Mouse (Mus musculus) MEL (cell line): ENCODE results near the gene Ets1.

Experiments used
- CHD2 ChIP-seq: IDR thresholded peaks from 2 replicates; pipeline ENCODE4 v1.6.1; 2011; ENCODE audit warnings: low read length, improper control_type of control experiment
- CTCF ChIP-seq, 3 experiments: IDR thresholded peaks in 2 of 3; conservative IDR thresholded peaks in 1 of 3; 2 replicates each; pipeline ENCODE4 v1.5.1; 2011 to 2012; ENCODE audit warnings: low read length in 3 of 3, low read depth in 2 of 3, mild to moderate bottlenecking in 2 of 3, improper control_type of control experiment in 1 of 3, inconsistent platforms in 1 of 3, mixed read lengths in 1 of 3, moderate library complexity in 1 of 3; ENCODE audit not compliant: control insufficient read depth in 1 of 3, insufficient read depth in 1 of 3, poor library complexity in 1 of 3, severe bottlenecking in 1 of 3
- EP300 ChIP-seq, 2 experiments: IDR thresholded peaks; 2 replicates each; pipeline ENCODE4 v1.6.1; 2011; ENCODE audit warnings: improper control_type of control experiment in 2 of 2, low read length in 2 of 2, low read depth in 1 of 2, mild to moderate bottlenecking in 1 of 2
- HCFC1 ChIP-seq: IDR thresholded peaks from 2 replicates; pipeline ENCODE4 v1.6.1; 2012; ENCODE audit warnings: low read depth, mild to moderate bottlenecking, inconsistent platforms, low read length, improper control_type of control experiment, moderate library complexity
- JUND ChIP-seq: IDR thresholded peaks from 2 replicates; pipeline ENCODE4 v1.6.1; 2011; ENCODE audit warnings: low read depth, mild to moderate bottlenecking, improper control_type of control experiment, low read length
- MEF2A ChIP-seq: IDR thresholded peaks from 2 replicates; pipeline ENCODE4 v1.6.1; 2014; ENCODE audit warnings: low read depth, mild to moderate bottlenecking, inconsistent platforms, low read length, improper control_type of control experiment; ENCODE audit not compliant: poor library complexity, insufficient replicate concordance, severe bottlenecking; ENCODE audit errors: extremely low read depth
- MXI1 ChIP-seq: IDR thresholded peaks from 2 replicates; pipeline ENCODE4 v1.6.1; 2011; ENCODE audit warnings: mild to moderate bottlenecking, low read depth, low read length, improper control_type of control experiment
- NELFE ChIP-seq: IDR thresholded peaks from 2 replicates; pipeline ENCODE4 v1.6.1; 2011; ENCODE audit warnings: low read depth, low read length, improper control_type of control experiment
- POLR2A ChIP-seq, 2 experiments: IDR thresholded peaks; 2 replicates each; pipeline ENCODE4 v1.6.1; 2011 to 2012; ENCODE audit warnings: low read length in 2 of 2, mild to moderate bottlenecking in 2 of 2, control low read depth in 1 of 2, improper control_type of control experiment in 1 of 2, low read depth in 1 of 2, moderate library complexity in 1 of 2; ENCODE audit not compliant: control insufficient read depth in 1 of 2, insufficient read depth in 1 of 2, poor library complexity in 1 of 2
- RCOR1 ChIP-seq: IDR thresholded peaks from 2 replicates; pipeline ENCODE4 v1.6.1; 2012; ENCODE audit warnings: low read depth, mild to moderate bottlenecking, inconsistent platforms, low read length, improper control_type of control experiment
- ZC3H11A ChIP-seq: IDR thresholded peaks from 2 replicates; pipeline ENCODE4 v1.6.1; 2012; ENCODE audit warnings: low read depth, mild to moderate bottlenecking, inconsistent platforms, low read length, improper control_type of control experiment

- TF ChIP-seq MXI1: no peak
- no peak for TF ChIP-seq HCFC1
- no peak for TF ChIP-seq CTCF (IDR thresholded peaks at IDR 0.05 in 2 of 3, conservative IDR thresholded peaks at IDR 0.05 in 1 of 3; ENCODE audit: control insufficient read depth in 1 of 3, insufficient read depth in 1 of 3, low read depth in 2 of 3, low read length in 3 of 3, poor library complexity in 1 of 3, severe bottlenecking in 1 of 3)
- TF ChIP-seq ZC3H11A: no peak
- TF ChIP-seq RCOR1: no peak
- no peak for TF ChIP-seq JUND
- no peak for TF ChIP-seq POLR2A (IDR thresholded peaks at IDR 0.05; ENCODE audit: control insufficient read depth in 1 of 2, insufficient read depth in 1 of 2, low read depth in 1 of 2, low read length in 2 of 2, poor library complexity in 1 of 2)
- TF ChIP-seq MEF2A: no peak
- no peak for TF ChIP-seq EP300 (IDR thresholded peaks at IDR 0.05; ENCODE audit: low read depth in 1 of 2, low read length in 2 of 2)
- TF ChIP-seq NELFE: no peak
- no peak for TF ChIP-seq CHD2
Observed at GRCm38 (mm10) chr9:32688351-32688750, 52.3 kb downstream of the Ets1 start.
